Mouse (Mus musculus): Measurements from ENCODE around the gene Sept7. TPM values are rescaled to one million over a fixed set of nuclear protein-coding genes. Genes with fewer than 3 reads are reported as not detected.
"Not testable (repeated sequence)": the region's sequence is repeated elsewhere in the genome, so short reads cannot be mapped to it uniquely, and the experiment has no call there.

Sept7 gene
- polyA plus RNA-seq, 1 experiment from 2014 or later = 268 TPM

GRCm38 (mm10) chr9:25219882-25220281 is 32.4 kb upstream of the Sept7 start:
- no peak overlapping the region for H3K4me2 ChIP-seq (ENCODE audit: low read length)
- no peaks in the 10 kb centered on the region for H3K27me3 ChIP-seq (ENCODE audit: control insufficient read depth, insufficient read depth, low read length)
- 40% methylated on average over 5 of the region's 5 CpGs for WGBS
- H3K36me3 ChIP-seq (ENCODE audit: control insufficient read depth, insufficient read depth, low read length) = no peaks in the 10 kb centered on the region
- no peak overlapping the region for H3K9ac ChIP-seq (ENCODE audit: low read length)
- H3K27ac ChIP-seq (replicated peaks in 1 of 2; ENCODE audit: control insufficient read depth in 1 of 2, insufficient read depth in 1 of 2, low read depth in 2 of 2, low read length in 2 of 2) = 0 out of 4 replicates have a peak overlapping the region, but pooled peaks of 1 of the 2 experiments have one; percentile 2
- H3K4me3 ChIP-seq (ENCODE audit: control insufficient read depth in 1 of 2, insufficient read depth in 1 of 2, low read depth in 1 of 2, low read length in 2 of 2) = no peak overlapping the region
- H3K9me3 ChIP-seq (ENCODE audit: control insufficient read depth, low read length) = no peaks in the 10 kb centered on the region
- H3K4me1 ChIP-seq (ENCODE audit: control insufficient read depth in 2 of 2, insufficient read depth in 2 of 2, low read length in 2 of 2) = peaks cover 4 to 9% of the 10 kb centered on the region in 2 experiments; a peak in 3 of 4 replicates
- ATAC-seq (ENCODE audit: insufficient number of reproducible peaks, insufficient read depth, low FRiP score, low read depth) = no peak

GRCm38 (mm10) chr9:25224959-25225358 is 27.3 kb upstream of the Sept7 start:
- 73% methylated on average over 4 of the region's 4 CpGs for WGBS
- no peak overlapping the region for H3K27ac ChIP-seq (replicated peaks in 1 of 2; ENCODE audit: control insufficient read depth in 1 of 2, insufficient read depth in 1 of 2, low read depth in 2 of 2, low read length in 2 of 2)

GRCm38 (mm10) chr9:25229740-25230139 is 22.5 kb upstream of the Sept7 start:
- H3K9ac ChIP-seq (ENCODE audit: low read length) = no peak overlapping the region
- 77% methylated on average over 6 of the region's 6 CpGs for WGBS
- H3K9me3 ChIP-seq (ENCODE audit: control insufficient read depth, low read length) = no peaks in the 10 kb centered on the region
- no peak for ATAC-seq (ENCODE audit: insufficient number of reproducible peaks, insufficient read depth, low FRiP score, low read depth)
- H3K27ac ChIP-seq (replicated peaks in 1 of 2; ENCODE audit: control insufficient read depth in 1 of 2, insufficient read depth in 1 of 2, low read depth in 2 of 2, low read length in 2 of 2) = no peak overlapping the region
- no peak overlapping the region for H3K4me2 ChIP-seq (ENCODE audit: low read length)
- no peak overlapping the region for H3K4me3 ChIP-seq (ENCODE audit: control insufficient read depth in 1 of 2, insufficient read depth in 1 of 2, low read depth in 1 of 2, low read length in 2 of 2)
- H3K4me1 ChIP-seq (ENCODE audit: control insufficient read depth in 2 of 2, insufficient read depth in 2 of 2, low read length in 2 of 2) = no peaks in the 10 kb centered on the region
- no peaks in the 10 kb centered on the region for H3K27me3 ChIP-seq (ENCODE audit: control insufficient read depth, insufficient read depth, low read length)
- H3K36me3 ChIP-seq (ENCODE audit: control insufficient read depth, insufficient read depth, low read length) = no peaks in the 10 kb centered on the region

More at GRCm38 (mm10) chr9:25224959-25225358, 27.3 kb upstream of the Sept7 start:
- Histone ChIP-seq H3K9me3 (ENCODE audit: control insufficient read depth, low read length) (no peaks in the 10 kb centered on the region), H3K4me1 (ENCODE audit: control insufficient read depth in 2 of 2, insufficient read depth in 2 of 2, low read length in 2 of 2) (no peaks in the 10 kb centered on the region), H3K27me3 (ENCODE audit: control insufficient read depth, insufficient read depth, low read length) (no peaks in the 10 kb centered on the region), H3K4me2 (ENCODE audit: low read length) (no peak overlapping the region), H3K36me3 (ENCODE audit: control insufficient read depth, insufficient read depth, low read length) (no peaks in the 10 kb centered on the region), H3K4me3 (ENCODE audit: control insufficient read depth in 1 of 2, insufficient read depth in 1 of 2, low read depth in 1 of 2, low read length in 2 of 2) (no peak overlapping the region), H3K9ac (ENCODE audit: low read length) (no peak overlapping the region)
- ATAC-seq (ENCODE audit: insufficient number of reproducible peaks, insufficient read depth, low FRiP score, low read depth) = no peak

- Histone ChIP-seq H3K27ac (replicated peaks in 1 of 2; ENCODE audit: control insufficient read depth in 1 of 2, insufficient read depth in 1 of 2, low read depth in 2 of 2, low read length in 2 of 2) (no peak overlapping the region), H3K9ac (ENCODE audit: low read length) (no peak overlapping the region), H3K9me3 (ENCODE audit: control insufficient read depth, low read length) (no peaks in the 10 kb centered on the region), H3K36me3 (ENCODE audit: control insufficient read depth, insufficient read depth, low read length) (no peaks in the 10 kb centered on the region), H3K4me1 (ENCODE audit: control insufficient read depth in 2 of 2, insufficient read depth in 2 of 2, low read length in 2 of 2) (no peaks in the 10 kb centered on the region), H3K4me2 (ENCODE audit: low read length) (no peak overlapping the region), H3K27me3 (ENCODE audit: control insufficient read depth, insufficient read depth, low read length) (no peaks in the 10 kb centered on the region), H3K4me3 (ENCODE audit: control insufficient read depth in 1 of 2, insufficient read depth in 1 of 2, low read depth in 1 of 2, low read length in 2 of 2) (no peak overlapping the region)
- WGBS = 84% methylated on average over 10 of the region's 10 CpGs
- ATAC-seq (ENCODE audit: insufficient number of reproducible peaks, insufficient read depth, low FRiP score, low read depth) = no peak
These were observed 21.8 kb upstream of the Sept7 start for GRCm38 (mm10) chr9:25230213-25231039.

GRCm38 (mm10) chr9:25241065-25241464 is 11.2 kb upstream of the Sept7 start:
- H3K4me2 ChIP-seq (ENCODE audit: low read length) = no peak overlapping the region
- no peak overlapping the region for H3K9ac ChIP-seq (ENCODE audit: low read length)
- H3K27me3 ChIP-seq (ENCODE audit: control insufficient read depth, insufficient read depth, low read length) = no peaks in the 10 kb centered on the region
- H3K36me3 ChIP-seq (ENCODE audit: control insufficient read depth, insufficient read depth, low read length) = no peaks in the 10 kb centered on the region
- H3K9me3 ChIP-seq (ENCODE audit: control insufficient read depth, low read length) = no peaks in the 10 kb centered on the region
- ATAC-seq (ENCODE audit: insufficient number of reproducible peaks, insufficient read depth, low FRiP score, low read depth) = no peak
- peaks cover 2 to 6% of the 10 kb centered on the region in 2 experiments; a peak in 2 of 4 replicates for H3K4me1 ChIP-seq (ENCODE audit: control insufficient read depth in 2 of 2, insufficient read depth in 2 of 2, low read length in 2 of 2)
- WGBS = 80% methylated on average over 3 of the region's 3 CpGs
- no peak overlapping the region for H3K27ac ChIP-seq (replicated peaks in 1 of 2; ENCODE audit: control insufficient read depth in 1 of 2, insufficient read depth in 1 of 2, low read depth in 2 of 2, low read length in 2 of 2)
- no peak overlapping the region for H3K4me3 ChIP-seq (ENCODE audit: control insufficient read depth in 1 of 2, insufficient read depth in 1 of 2, low read depth in 1 of 2, low read length in 2 of 2)

- H3K4me1 ChIP-seq (ENCODE audit: control insufficient read depth in 2 of 2, insufficient read depth in 2 of 2, low read length in 2 of 2); H3K27me3 ChIP-seq (ENCODE audit: control insufficient read depth, insufficient read depth, low read length); H3K36me3 ChIP-seq (ENCODE audit: control insufficient read depth, insufficient read depth, low read length); ATAC-seq (ENCODE audit: insufficient number of reproducible peaks, insufficient read depth, low FRiP score, low read depth); H3K27ac ChIP-seq (replicated peaks in 1 of 2; ENCODE audit: control insufficient read depth in 1 of 2, insufficient read depth in 1 of 2, low read depth in 2 of 2, low read length in 2 of 2); H3K9ac ChIP-seq (ENCODE audit: low read length); H3K9me3 ChIP-seq (ENCODE audit: control insufficient read depth, low read length); H3K4me3 ChIP-seq (ENCODE audit: control insufficient read depth in 1 of 2, insufficient read depth in 1 of 2, low read depth in 1 of 2, low read length in 2 of 2); H3K4me2 ChIP-seq (ENCODE audit: low read length): not testable (repeated sequence)
- WGBS = 91% methylated on average over 5 of the region's 5 CpGs
These were observed 10.5 kb upstream of the Sept7 start for GRCm38 (mm10) chr9:25241783-25242182.

- Histone ChIP-seq H3K27ac (replicated peaks in 1 of 2; ENCODE audit: control insufficient read depth in 1 of 2, insufficient read depth in 1 of 2, low read depth in 2 of 2, low read length in 2 of 2) (no peak overlapping the region), H3K4me2 (ENCODE audit: low read length) (no peak overlapping the region), H3K9me3 (ENCODE audit: control insufficient read depth, low read length) (no peaks in the 10 kb centered on the region), H3K9ac (ENCODE audit: low read length) (no peak overlapping the region), H3K36me3 (ENCODE audit: control insufficient read depth, insufficient read depth, low read length) (no peaks in the 10 kb centered on the region), H3K4me1 (ENCODE audit: control insufficient read depth in 2 of 2, insufficient read depth in 2 of 2, low read length in 2 of 2) (peaks cover 2 to 6% of the 10 kb centered on the region in 2 experiments; a peak in 2 of 4 replicates), H3K27me3 (ENCODE audit: control insufficient read depth, insufficient read depth, low read length) (no peaks in the 10 kb centered on the region), H3K4me3 (ENCODE audit: control insufficient read depth in 1 of 2, insufficient read depth in 1 of 2, low read depth in 1 of 2, low read length in 2 of 2) (no peak overlapping the region)
- WGBS = 86% methylated on average over 3 of the region's 3 CpGs
- ATAC-seq (ENCODE audit: insufficient number of reproducible peaks, insufficient read depth, low FRiP score, low read depth) = no peak
These were observed 10.0 kb upstream of the Sept7 start for GRCm38 (mm10) chr9:25242266-25242665.
